In genomic region chr5:53657925-53658324, GRCm38 (mm10) we compare ENCODE assay signal across 9 mouse cellular contexts. TPM values are rescaled to one million over a fixed set of nuclear protein-coding genes. Genes with fewer than 3 reads are reported as not detected.
DNase-seq lines count a peak whose midpoint lies in the region; ATAC-seq and TF ChIP-seq lines count a peak whose summit lies in the region.
"Had no signal": no experiment of that assay in that cellular context is flagged by ENCODE, and none has a peak within 500 bp of the region (broad histone marks: within the 10 kb centered on the region; RNA-seq: fewer than 3 reads in every experiment).

No protein-coding gene starts in this region.

- no peaks in the 10 kb centered on the region for H3K9me3 ChIP-seq in ES-Bruce4 (replicated peaks; ENCODE audit: control insufficient read depth, insufficient read depth, low read length, poor library complexity, severe bottlenecking)
- H3K9me3 ChIP-seq in embryonic facial prominence, embryonic 14.5 days (ENCODE audit: control insufficient read depth, low read length), result no peaks in the 10 kb centered on the region
- H3K9me3 ChIP-seq in kidney, embryonic 15.5 days (replicated peaks), result no peaks in the 10 kb centered on the region
- H3K9me3 ChIP-seq in midbrain, embryonic 15.5 days, result no peaks in the 10 kb centered on the region

- no peak overlapping the region for H3K4me2 ChIP-seq in embryonic facial prominence, embryonic 14.5 days (ENCODE audit: low read depth, low read length)
- H3K4me2 ChIP-seq in kidney, embryonic 15.5 days, result no peak overlapping the region
- H3K4me2 ChIP-seq in midbrain, embryonic 15.5 days, result no peak overlapping the region

- H3K36me3 ChIP-seq in ES-Bruce4 (ENCODE audit: control insufficient read depth, insufficient read depth, low read length, poor library complexity, severe bottlenecking), result peaks cover 26% of the 10 kb centered on the region
- H3K36me3 ChIP-seq in embryonic facial prominence, embryonic 14.5 days (ENCODE audit: control insufficient read depth, insufficient read depth, low read length), result peaks cover 12% of the 10 kb centered on the region
- H3K36me3 ChIP-seq in kidney, embryonic 15.5 days, result peaks cover 8% of the 10 kb centered on the region
- H3K36me3 ChIP-seq in midbrain, embryonic 15.5 days (replicated peaks), result no peaks in the 10 kb centered on the region

- 0 out of 2 replicates have a peak, but pooled peaks have one; percentile 64 for ATAC-seq in embryonic facial prominence, embryonic 14.5 days (ENCODE audit: low read depth)
- peak; percentile 64; the same call in 1 of the 2 replicates for ATAC-seq in kidney, embryonic 15.5 days (replicated peaks; ENCODE audit: low FRiP score)
- peak; percentile 77; the same call in 1 of the 2 replicates for ATAC-seq in midbrain, embryonic 15.5 days (replicated peaks)

- WGBS in embryonic facial prominence, embryonic 14.5 days, result 73% methylated on average over 6 of the region's 6 CpGs
- WGBS in kidney, embryonic 15.5 days, result 65% methylated on average over 6 of the region's 6 CpGs
- 85% methylated on average over 6 of the region's 6 CpGs for WGBS in midbrain, embryonic 15.5 days

- no peak overlapping the region for H3K4me3 ChIP-seq in ES-Bruce4 (ENCODE audit: low read depth, low read length)
- H3K4me3 ChIP-seq in embryonic facial prominence, embryonic 14.5 days (ENCODE audit: low read depth, low read length), result no peak overlapping the region
- no peak overlapping the region for H3K4me3 ChIP-seq in kidney, embryonic 15.5 days (replicated peaks)
- no peak overlapping the region for H3K4me3 ChIP-seq in midbrain, embryonic 15.5 days

- H3K4me1 ChIP-seq in ES-Bruce4 (ENCODE audit: control insufficient read depth, insufficient read depth, low read length), result peaks cover 2% of the 10 kb centered on the region
- no peaks in the 10 kb centered on the region for H3K4me1 ChIP-seq in embryonic facial prominence, embryonic 14.5 days (ENCODE audit: control insufficient read depth, insufficient read depth, low read length)
- peaks cover 10% of the 10 kb centered on the region for H3K4me1 ChIP-seq in kidney, embryonic 15.5 days
- no peaks in the 10 kb centered on the region for H3K4me1 ChIP-seq in midbrain, embryonic 15.5 days

- TF ChIP-seq POLR2A in ES-Bruce4 (IDR thresholded peaks at IDR 0.05; ENCODE audit: insufficient read depth, low read length), result no peak

- H3K9ac ChIP-seq in ES-Bruce4 (ENCODE audit: low read depth, poor library complexity, severe bottlenecking), result no peak overlapping the region
- H3K9ac ChIP-seq in embryonic facial prominence, embryonic 14.5 days (ENCODE audit: low read depth, low read length), result no peak overlapping the region
- H3K9ac ChIP-seq in kidney, embryonic 15.5 days, result no peak overlapping the region
- H3K9ac ChIP-seq in midbrain, embryonic 15.5 days, result no peak overlapping the region

- peak overlapping the region; percentile 41; the same call in 1 of the 2 replicates for H3K27ac ChIP-seq in ES-Bruce4 (ENCODE audit: insufficient read depth, low read length)
- H3K27ac ChIP-seq in embryonic facial prominence, embryonic 14.5 days (replicated peaks; ENCODE audit: low read depth, low read length), result no peak overlapping the region
- no peak overlapping the region for H3K27ac ChIP-seq in kidney, embryonic 15.5 days
- no peak overlapping the region for H3K27ac ChIP-seq in midbrain, embryonic 15.5 days

- no peak for TF ChIP-seq EP300 in ES-Bruce4 (IDR thresholded peaks at IDR 0.05; ENCODE audit: insufficient read depth, low read depth, low read length)

- TF ChIP-seq CTCF in ES-Bruce4 (IDR thresholded peaks at IDR 0.05; ENCODE audit: low read depth, low read length), result peak; percentile 49

- DNase-seq in gastrocnemius, postnatal 10 days, result peak; percentile 28
- no peak for DNase-seq in gastrocnemius, adult 8-10 months (ENCODE audit: low spot score in 2 of 2)
- peak; percentile 30 for DNase-seq in embryonic facial prominence, embryonic 14.5 days (ENCODE audit: low spot score)
- no peak for DNase-seq in spleen, adult 18-20 months
- DNase-seq in gastrocnemius, postnatal 4 days (ENCODE audit: low spot score in 2 of 2), result no peak

- no peaks in the 10 kb centered on the region for H3K27me3 ChIP-seq in ES-Bruce4 (ENCODE audit: control insufficient read depth, insufficient read depth, low read length, poor library complexity, severe bottlenecking)
- H3K27me3 ChIP-seq in embryonic facial prominence, embryonic 14.5 days (replicated peaks; ENCODE audit: control insufficient read depth, insufficient read depth, low read length), result no peaks in the 10 kb centered on the region
- no peaks in the 10 kb centered on the region for H3K27me3 ChIP-seq in kidney, embryonic 15.5 days
- no peaks in the 10 kb centered on the region for H3K27me3 ChIP-seq in midbrain, embryonic 15.5 days (replicated peaks)

RNA-seq across cellular contexts. Expression of gene Cckar, which starts 49.6 kb away (rescaled TPM):
- not detected for total RNA-seq in gastrocnemius, postnatal 10 days (2021)
- not detected for total RNA-seq in gastrocnemius, adult 8-10 months (2022)
- not detected in 2 replicates for polyA plus RNA-seq in ES-Bruce4 (2011; ENCODE audit: insufficient read depth, insufficient read length, low read depth, missing spikeins)
- 0.80 and 1.1 TPM in 2 replicates for polyA plus RNA-seq in embryonic facial prominence, embryonic 14.5 days (2014; fragmentation: Nextera tagmentation; extraction: Ambion mirVana)
- polyA plus RNA-seq in kidney, embryonic 15.5 days (2015; fragmentation: Nextera tagmentation; extraction: Ambion mirVana), result 3.9 and 4.3 TPM in 2 replicates
- polyA plus RNA-seq in midbrain, embryonic 15.5 days (2015; fragmentation: Nextera tagmentation; extraction: Ambion mirVana), result 0.75 and 1.1 TPM in 2 replicates
- total RNA-seq in gastrocnemius, postnatal 4 days (2021), result not detected
- total RNA-seq: layer of hippocampus, adult 18-20 months had no signal

Comparison
In these comparisons a context has a peak if more than half of its experiments do, and no peak if none do; other contexts are left out.
1. DNase-seq: peak in gastrocnemius, postnatal 10 days (single experiment) and embryonic facial prominence, embryonic 14.5 days (single experiment); none in gastrocnemius, adult 8-10 months (0 of 2), spleen, adult 18-20 months (0 of 2) and gastrocnemius, postnatal 4 days (0 of 2).
2. Peak in every context shown above with its lines, with median percentiles within 50 percentile points of each other: ATAC-seq.